Mouse (Mus musculus) gastrocnemius, postnatal 36 days (tissue): ENCODE data around the gene Hrk. TPM values are rescaled to one million over a fixed set of nuclear protein-coding genes. Genes with fewer than 3 reads are reported as not detected.

Experiments
- DNase-seq, 2 experiments: peaks; one replicate each; pipeline ENCODE4 v3.0.0; 2022
- intact Hi-C: fragments of 180-260 bp; cut with DNase I; formaldehyde crosslinking; loops from one replicate; pipeline ENCODE4 v1.15.1; 2025
- long read RNA-seq, 2 experiments: library from polyadenylated mRNA; stranded (forward); transcript quantifications; one replicate each; pipeline ENCODE4 v2.0.0; 2021
- total RNA-seq, 2 experiments: library from RNA; stranded (reverse); gene quantifications; 2 replicates each; pipeline ENCODE4 v1.2.3; 2021

Hrk gene
- under 1 TPM; 0.10 to 0.20 TPM for total RNA-seq
- long read RNA-seq, experiment 1: 0 reads
- long read RNA-seq, experiment 2: 0 reads

DNA sequence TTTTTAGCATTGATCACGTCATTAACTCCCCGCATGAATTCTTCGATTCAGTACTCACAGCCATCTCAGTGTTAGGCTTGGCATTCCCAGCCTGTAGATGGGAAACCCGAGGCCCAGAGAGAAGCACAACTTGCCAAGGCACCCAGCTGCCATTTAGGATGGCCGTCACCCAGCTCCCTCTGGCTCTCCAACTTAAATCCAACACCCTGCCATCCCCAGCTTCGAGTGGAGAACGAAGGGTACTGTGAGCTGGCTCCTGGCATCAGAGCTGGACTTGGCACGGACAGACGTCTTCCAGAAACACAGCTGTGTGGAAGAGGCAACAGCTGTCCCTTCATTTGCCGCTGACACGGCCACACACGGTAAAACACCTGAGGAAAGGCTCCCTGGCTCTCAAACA is at the start of gene Hrk:
TSS of gene Hrk (plus strand) at position 68 of the 400 bp plus-strand sequence.
- peak; percentile 47 to 57 for DNase-seq
- intact Hi-C loops: no loop called here

- DNase-seq: no peak
- intact Hi-C loops: no loop called here
Observed at GRCm38 (mm10) chr5:118118351-118118750, 46.1 kb upstream of the Hrk start.

- intact Hi-C loops: no loop called here
Observed at GRCm38 (mm10) chr5:118118922-118119321, 45.5 kb upstream of the Hrk start.

DNA sequence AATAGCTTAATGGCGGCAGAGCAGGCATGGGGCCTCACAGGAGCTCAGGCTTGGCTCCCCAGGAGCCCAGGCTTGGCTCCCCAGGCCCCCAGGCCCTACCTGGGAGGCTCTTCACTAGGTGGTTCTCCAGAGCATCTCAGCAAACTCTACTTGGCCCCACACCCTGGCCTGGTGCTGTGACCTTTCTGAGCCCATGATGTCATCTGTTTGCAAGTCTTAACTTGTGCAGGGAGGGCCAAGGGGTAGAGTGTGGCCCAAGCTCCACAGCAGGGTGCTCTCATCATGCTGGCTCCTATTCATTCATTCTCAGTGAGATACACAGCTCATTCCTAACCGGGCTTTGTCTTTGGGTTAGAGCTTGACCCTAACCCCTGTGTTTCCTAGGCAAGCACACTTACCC is 43.8 kb upstream of the Hrk start:
- intact Hi-C loops: no loop called here

More at GRCm38 (mm10) chr5:118118922-118119321, 45.5 kb upstream of the Hrk start:
- DNase-seq: no peak

DNA sequence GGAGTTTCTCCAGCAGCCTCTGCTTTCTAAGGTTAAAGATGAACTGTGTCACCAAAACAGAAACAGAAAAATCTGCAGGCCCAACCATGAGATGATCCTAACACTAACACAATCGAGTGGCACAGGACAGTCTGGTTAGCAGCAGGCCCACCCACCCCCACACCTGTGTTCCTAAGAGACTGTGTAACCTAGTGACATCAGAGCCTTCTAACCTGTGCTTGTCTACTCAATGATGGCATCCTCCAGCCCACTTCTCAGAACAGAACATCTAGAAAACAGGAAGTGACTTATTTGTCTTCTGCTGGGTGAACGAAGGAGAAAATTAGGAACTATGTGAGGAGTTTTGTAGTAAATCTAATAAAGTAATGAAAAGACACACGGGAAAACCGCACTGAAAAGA is 42.5 kb upstream of the Hrk start:
- intact Hi-C loops: no loop called here
- DNase-seq: no peak

More for the DNA sequence above, 43.8 kb upstream of the Hrk start:
- no peak for DNase-seq

DNA sequence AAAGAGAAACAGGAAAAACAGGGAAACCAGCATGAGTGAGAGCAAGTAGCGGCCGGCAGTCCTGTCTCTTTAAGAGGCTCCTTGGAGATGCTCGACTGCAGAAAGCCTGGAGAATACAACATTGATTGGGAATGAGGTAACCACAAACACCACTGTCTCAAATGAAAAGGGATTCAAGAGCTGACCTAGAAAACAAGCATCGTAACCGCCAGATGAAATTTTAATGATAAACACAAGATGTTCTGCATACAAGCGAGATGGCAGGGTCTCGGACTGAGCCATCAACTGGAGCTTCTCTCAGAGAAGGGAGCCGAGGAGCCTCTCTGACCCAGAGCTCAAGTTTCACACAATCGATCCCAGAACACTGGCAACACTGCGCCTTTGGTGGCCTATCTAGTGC is 41.4 kb upstream of the Hrk start:
- no peak for DNase-seq
- intact Hi-C loops: no loop called here

GRCm38 (mm10) chr5:118126671-118127070 is 37.8 kb upstream of the Hrk start:
- no peak for DNase-seq
- intact Hi-C loops: no loop called here

DNA sequence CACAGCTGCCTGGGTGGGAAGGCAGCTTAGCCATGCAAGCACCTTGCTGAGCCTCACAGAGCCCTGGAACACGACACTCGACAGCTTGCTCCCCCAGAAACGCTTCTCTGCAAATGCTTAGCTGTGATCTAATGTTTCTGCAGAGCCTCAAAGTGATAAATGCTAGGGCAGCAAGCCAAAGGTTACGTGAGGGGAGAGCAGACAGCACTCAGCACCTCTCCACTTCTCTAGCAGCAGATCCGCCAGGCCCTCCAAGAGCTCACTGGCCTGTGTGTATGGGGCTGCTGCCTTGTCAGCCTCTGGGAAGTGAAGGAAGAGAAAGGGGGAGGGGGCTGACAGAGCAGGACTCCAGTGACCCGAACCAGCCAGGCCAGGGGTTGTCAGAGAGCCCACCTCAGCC is 36.2 kb upstream of the Hrk start:
- DNase-seq: no peak
- intact Hi-C loops: no loop called here

GRCm38 (mm10) chr5:118128651-118129050 is 35.8 kb upstream of the Hrk start:
- DNase-seq: no peak
- intact Hi-C loops: no loop called here

DNA sequence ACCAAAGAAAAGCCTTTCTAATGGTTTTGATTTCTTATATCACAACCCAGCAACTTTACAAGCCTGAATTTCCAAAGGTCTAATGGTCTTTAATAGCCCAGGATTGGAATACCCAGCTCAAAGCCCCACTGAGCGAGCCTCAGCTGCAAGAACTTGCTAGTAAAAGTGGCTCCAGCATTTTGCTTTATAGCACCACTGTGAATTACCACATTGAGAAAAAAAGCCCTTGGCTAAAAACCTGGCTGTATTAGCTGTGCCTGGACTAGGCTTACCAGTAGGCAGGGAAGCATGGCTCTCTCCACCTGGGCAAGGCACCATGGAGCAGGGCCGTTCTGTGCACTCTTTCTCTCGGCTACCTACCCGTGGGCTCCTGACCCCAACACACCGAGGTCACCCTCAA is 28.1 kb upstream of the Hrk start:
- DNase-seq: no peak

GRCm38 (mm10) chr5:118139630-118140029 is 24.8 kb upstream of the Hrk start:
- DNase-seq: no peak
- intact Hi-C loops: no loop called here

More for the DNA sequence above, 28.1 kb upstream of the Hrk start:
- intact Hi-C loops: no loop called here

GRCm38 (mm10) chr5:118142471-118142870 is 22.0 kb upstream of the Hrk start:
- intact Hi-C loops: no loop called here
- DNase-seq: no peak

DNA sequence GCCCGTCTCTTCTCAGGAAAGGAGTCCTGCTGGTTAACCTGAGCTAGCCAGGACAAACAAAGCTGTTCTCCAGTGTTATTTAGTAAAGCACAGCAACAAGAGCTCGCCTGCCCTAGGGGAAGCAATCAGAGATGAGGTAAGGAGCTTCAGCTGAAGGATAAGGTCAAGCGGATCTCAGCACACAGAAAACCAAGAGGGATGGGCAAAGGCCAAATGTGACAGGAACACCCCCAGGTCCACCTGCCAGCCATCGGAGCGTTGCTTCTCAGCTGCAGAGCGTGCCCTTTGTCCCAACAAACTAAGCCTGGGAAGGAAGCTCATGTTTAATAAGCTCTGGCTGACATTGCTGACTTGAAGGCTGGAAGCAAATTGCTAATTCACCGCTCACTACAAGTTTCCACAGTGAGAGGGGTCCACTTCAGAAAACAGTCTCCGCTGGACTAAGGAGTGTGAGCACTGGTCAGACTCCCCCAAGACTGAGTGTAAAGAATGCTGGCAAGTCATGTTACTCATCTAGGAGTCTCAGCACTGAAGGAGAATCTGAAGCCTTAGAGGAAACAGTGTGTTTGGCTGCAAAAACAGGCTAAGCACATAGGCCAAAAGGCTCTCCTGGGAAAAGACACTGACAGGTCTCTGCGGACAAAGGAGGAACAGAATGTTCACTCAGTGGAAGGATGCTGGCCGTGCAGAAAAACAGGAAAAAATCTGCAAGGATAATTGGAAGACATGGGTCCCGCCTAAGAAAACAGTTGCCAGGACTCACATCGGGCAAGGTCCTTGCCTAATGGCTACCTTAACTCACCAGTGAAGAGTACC is 21.0 kb upstream of the Hrk start:
- intact Hi-C loops: no loop called here
- DNase-seq: peak; percentile 44 to 65

- intact Hi-C loops: no loop called here
- no peak for DNase-seq
Observed at GRCm38 (mm10) chr5:118144327-118144726, 20.1 kb upstream of the Hrk start.

DNA sequence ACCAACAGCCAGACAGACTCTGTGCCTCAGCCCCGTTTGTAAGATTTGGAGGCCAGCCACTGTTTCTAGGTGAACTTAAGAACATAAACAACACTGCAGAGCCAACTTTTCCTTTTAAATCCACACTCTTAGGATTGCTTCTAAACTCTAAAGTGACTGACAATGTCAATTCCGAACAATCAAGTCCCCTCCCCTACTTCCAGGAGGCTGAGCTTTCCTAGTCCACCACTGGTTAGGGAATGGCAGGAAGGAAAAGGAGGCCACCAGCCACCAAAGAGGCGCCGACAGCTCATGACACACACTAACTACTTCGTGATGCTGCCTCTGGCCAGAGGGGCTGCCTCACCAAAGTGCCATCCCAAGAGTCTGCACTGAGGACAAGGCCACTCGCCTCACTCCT is 19.7 kb upstream of the Hrk start:
- intact Hi-C loops: no loop called here
- DNase-seq: no peak

DNA sequence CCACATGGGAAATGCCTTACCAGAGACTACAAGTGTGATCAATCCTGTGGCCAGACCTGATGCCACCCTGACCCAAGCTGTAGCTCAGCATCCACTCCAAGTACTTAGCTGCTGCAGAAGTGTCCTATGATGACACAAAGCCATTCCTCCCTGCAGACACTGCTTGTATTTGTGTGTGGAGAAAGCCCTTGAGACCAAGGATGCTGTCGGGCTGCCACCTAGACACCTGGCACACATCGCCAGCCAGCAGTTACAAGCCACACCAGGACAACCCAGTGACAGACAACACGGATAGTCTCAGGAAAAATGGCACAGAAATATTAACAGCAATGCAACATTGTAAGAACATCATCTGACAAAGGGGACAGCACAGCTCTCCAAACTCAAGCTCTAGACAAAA is 19.0 kb upstream of the Hrk start:
- no peak for DNase-seq
- intact Hi-C loops: no loop called here

DNA sequence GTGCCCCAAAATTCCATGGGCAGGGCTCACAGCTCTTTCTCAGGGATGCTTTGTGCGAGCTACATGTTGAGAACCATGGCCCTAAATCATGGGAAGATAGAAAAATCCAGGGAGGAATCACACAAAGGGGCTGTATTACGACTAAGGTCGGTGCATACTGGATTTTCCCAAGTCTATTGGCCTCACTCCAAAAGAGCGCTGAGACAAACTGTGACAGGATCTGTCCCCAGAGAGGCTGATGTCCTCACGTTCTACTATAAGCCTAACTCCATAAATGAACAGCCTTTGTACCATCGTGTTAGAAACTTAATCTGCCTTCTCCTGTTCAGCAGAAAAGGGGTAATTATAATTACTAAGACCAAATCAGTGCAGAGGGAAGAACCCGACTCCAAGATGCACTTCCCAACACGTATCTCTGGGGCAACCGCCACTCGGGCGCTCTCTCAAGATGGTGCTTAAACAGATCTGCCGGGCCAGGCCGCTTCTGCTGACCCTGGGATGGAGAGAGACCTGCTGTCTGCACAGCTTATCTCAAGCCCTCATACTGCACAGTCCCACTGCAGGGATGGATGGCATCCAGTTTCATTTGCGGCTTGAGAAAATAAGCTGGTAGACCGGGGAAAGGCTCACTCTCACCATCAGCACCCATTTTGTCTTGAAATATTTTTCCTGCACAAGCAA is 18.3 kb upstream of the Hrk start:
- no peak for DNase-seq
- intact Hi-C loops: no loop called here

GRCm38 (mm10) chr5:118147264-118147663 is 17.2 kb upstream of the Hrk start:
- DNase-seq: no peak
- intact Hi-C loops: no loop called here

- DNase-seq: peak in 1 of 2 experiments; percentile 67
- intact Hi-C loops: loop anchor here (5.0 kb wide), 1 partner anchor 57 kb away; no protein-coding TSS in a partner anchor
Observed at GRCm38 (mm10) chr5:118149711-118150110, 14.7 kb upstream of the Hrk start.

- intact Hi-C loops: loop anchor here (5.0 kb wide), 1 partner anchor 63 kb away; no protein-coding TSS in a partner anchor
- DNase-seq: peak; percentile 84 to 85
Observed at GRCm38 (mm10) chr5:118154839-118155564, 9.4 kb upstream of the Hrk start, which contains the start of gene Fbxw8. Gene Fbxw8 (minus strand): TSS chr5:118155464.

- intact Hi-C loops: no loop called here
- DNase-seq: no peak
Observed at GRCm38 (mm10) chr5:118155565-118155947, 8.9 kb upstream of the Hrk start.
